Mouse (Mus musculus) forebrain, embryonic 16.5 days (tissue): ENCODE results near the gene Pdp2. TPM values are rescaled to one million over a fixed set of nuclear protein-coding genes. Genes with fewer than 3 reads are reported as not detected.

Experiments
- ATAC-seq: fragments of 200-750 bp; cut with Nextera tagmentation; 2 replicates; pipeline ENCODE4 v1.8.0; 2017; ENCODE audit warnings: mild to moderate bottlenecking, moderate library complexity
- H3K27ac ChIP-seq: fragments of 300-500 bp; sonication (generic); 2 replicates; pipeline ENCODE4 v1.5.1; 2014; ENCODE audit warnings: low read length, control low read depth
- H3K27me3 ChIP-seq: fragments of 300-500 bp; sonication (generic); replicated peaks from 2 replicates; pipeline ENCODE4 v1.6.1; 2014; ENCODE audit warnings: low read length; ENCODE audit not compliant: control insufficient read depth, insufficient read depth
- H3K36me3 ChIP-seq: fragments of 300-500 bp; sonication (generic); 2 replicates; pipeline ENCODE4 v1.6.1; 2014; ENCODE audit not compliant: control insufficient read depth, insufficient read depth
- H3K4me1 ChIP-seq: fragments of 300-500 bp; sonication (generic); replicated peaks from 2 replicates; pipeline ENCODE4 v1.6.1; 2014; ENCODE audit warnings: low read length; ENCODE audit not compliant: control insufficient read depth, insufficient read depth
- H3K4me2 ChIP-seq: fragments of 300-500 bp; sonication (generic); 2 replicates; pipeline ENCODE4 v1.6.1; 2014; ENCODE audit warnings: mild to moderate bottlenecking, low read length, control low read depth
- H3K4me3 ChIP-seq: fragments of 300-500 bp; sonication (generic); replicated peaks from 2 replicates; pipeline ENCODE4 v1.5.1; 2014; ENCODE audit warnings: mild to moderate bottlenecking, low read length, control low read depth
- H3K9ac ChIP-seq: fragments of 300-500 bp; sonication (generic); replicated peaks from 2 replicates; pipeline ENCODE4 v1.6.1; 2014; ENCODE audit warnings: low read depth, low read length, control low read depth
- H3K9me3 ChIP-seq: fragments of 300-500 bp; sonication (generic); 2 replicates; pipeline ENCODE4 v1.6.1; 2016; ENCODE audit warnings: low read length; ENCODE audit not compliant: control insufficient read depth
- WGBS: fragments of 180-500 bp; shearing (Covaris S2); extraction: QIAGEN DNeasy Blood & Tissue Kit; methylation state at CpG from one replicate; pipeline ENCODE4 v1.1.7; 2014; 5-methylcytosine and 5-hydroxymethylcytosine counted together
- polyA plus RNA-seq: library from polyadenylated mRNA; unstranded; fragments of >200 nt; fragmentation: Nextera tagmentation; extraction: Ambion mirVana; gene quantifications from 2 replicates; pipeline ENCODE4 v1.2.1, GENCODE M21; 2015

The Pdp2 gene
- polyA plus RNA-seq, 1 experiment from 2014 or later = 18.4 TPM

DNA sequence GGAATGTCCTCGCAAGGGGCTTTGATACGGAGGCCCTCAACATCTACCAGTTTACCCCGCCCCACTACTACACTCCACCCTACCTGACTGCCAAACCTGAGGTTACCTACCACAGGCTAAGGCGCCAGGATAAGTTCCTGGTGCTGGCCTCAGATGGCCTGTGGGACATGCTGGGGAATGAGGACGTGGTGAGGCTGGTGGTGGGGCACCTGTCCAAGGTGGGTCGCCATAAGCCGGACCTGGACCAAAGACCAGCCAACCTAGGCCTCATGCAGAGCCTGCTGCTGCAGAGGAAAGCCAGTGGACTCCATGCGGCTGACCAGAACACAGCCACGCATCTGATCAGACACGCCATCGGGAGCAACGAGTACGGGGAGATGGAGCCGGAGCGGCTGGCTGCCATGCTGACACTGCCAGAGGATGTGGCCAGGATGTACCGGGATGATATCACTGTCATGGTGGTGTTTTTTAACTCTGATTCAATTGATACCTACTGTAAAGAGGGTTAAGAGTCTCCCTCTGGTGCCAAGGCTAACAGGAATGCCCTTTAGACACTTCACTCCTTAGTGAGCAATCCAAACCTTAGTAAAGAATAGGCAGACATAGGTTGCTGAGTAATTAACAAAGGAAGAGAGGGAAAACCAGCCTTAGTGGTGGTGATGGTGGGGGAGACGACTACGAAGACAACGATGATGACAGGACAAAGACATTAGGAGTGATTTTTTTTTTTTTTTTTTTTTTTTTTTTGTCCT lies 3.5 kb downstream of the Pdp2 start:
- WGBS = 97% methylated on average over 19 of the region's 19 CpGs
- H3K4me1 ChIP-seq = peaks cover 13% of the 10 kb centered on the region
- H3K36me3 ChIP-seq = peaks cover 10% of the 10 kb centered on the region; the same call in 1 of the 2 replicates
- no peaks in the 10 kb centered on the region for H3K9me3 ChIP-seq
- no peaks in the 10 kb centered on the region for H3K27me3 ChIP-seq
- no peak overlapping the region for H3K4me2 ChIP-seq
- no peak overlapping the region for H3K27ac ChIP-seq
- H3K9ac ChIP-seq = no peak overlapping the region
- no peak overlapping the region for H3K4me3 ChIP-seq
- ATAC-seq = no peak

DNA sequence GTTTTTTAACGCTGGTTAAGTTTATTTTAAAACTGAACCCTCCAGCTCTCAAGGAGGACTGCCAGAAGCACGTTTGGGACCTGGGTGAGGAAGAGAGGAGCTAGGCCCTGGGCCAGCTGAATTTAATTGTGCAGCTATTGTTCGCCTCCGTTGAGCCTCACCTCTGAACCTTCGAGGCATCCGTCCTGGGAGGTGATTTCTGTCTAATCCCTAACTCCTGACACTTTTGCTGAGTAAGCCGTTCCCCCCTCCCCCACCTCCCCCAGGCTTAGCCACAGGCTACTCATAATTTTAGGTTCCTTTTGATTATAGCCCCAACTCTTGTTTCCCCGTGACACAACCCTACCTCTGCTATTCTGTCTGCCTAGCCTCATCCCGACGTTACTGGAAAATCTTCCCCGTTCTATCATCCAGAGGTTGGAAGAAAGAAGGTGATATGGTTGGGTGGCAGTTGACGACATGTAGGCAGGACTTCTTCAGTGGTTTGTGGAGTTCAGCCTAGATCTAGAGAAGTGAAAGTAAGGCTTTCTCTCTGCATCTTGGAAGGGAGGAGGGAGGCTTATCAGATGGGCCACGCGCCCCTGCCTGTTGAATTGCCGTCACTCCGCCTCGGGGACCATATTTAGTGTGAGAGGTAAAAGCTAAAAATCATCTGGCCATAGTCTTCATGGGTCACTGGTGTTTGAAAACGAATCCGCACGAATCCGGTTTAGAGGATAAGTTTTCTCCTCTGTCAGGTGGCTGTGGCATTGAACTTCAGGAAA lies 4.7 kb downstream of the Pdp2 start:
- Histone ChIP-seq H3K9me3 (no peaks in the 10 kb centered on the region), H3K4me1 (peaks cover 11% of the 10 kb centered on the region), H3K4me3 (no peak overlapping the region), H3K27ac (no peak overlapping the region), H3K36me3 (peaks cover 10% of the 10 kb centered on the region; the same call in 1 of the 2 replicates), H3K9ac (no peak overlapping the region), H3K4me2 (no peak overlapping the region), H3K27me3 (no peaks in the 10 kb centered on the region)
- 87% methylated on average over 21 of the region's 21 CpGs for WGBS
- ATAC-seq = no peak

DNA sequence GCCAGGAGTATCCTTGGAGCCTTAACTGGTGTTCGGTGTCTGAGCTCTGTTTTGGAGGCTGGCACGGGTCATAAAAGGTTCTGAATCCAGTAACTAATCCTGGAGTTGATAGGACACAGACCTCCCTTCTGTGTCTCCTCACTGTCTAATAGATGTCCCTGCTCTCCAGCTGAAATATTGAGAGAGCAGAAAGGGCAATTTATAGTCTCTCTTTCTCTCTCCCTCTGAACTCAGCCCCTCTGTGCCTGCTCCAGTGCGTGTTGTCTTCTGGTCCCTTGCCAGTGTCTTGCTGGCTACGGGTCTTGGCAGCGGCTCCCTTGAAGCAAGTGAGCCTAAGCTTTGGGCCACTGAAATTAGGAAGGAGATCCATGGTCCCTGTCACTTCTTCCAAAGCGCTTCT lies 6.4 kb downstream of the Pdp2 start:
- Histone ChIP-seq H3K4me1 (peaks cover 6% of the 10 kb centered on the region; the same call in 1 of the 2 replicates), H3K36me3 (peaks cover 10% of the 10 kb centered on the region; the same call in 1 of the 2 replicates), H3K9ac (no peak overlapping the region), H3K27ac (no peak overlapping the region), H3K4me2 (no peak overlapping the region), H3K4me3 (no peak overlapping the region), H3K9me3 (no peaks in the 10 kb centered on the region), H3K27me3 (0 out of 2 replicates have a peak, but pooled peaks cover 3% of the 10 kb centered on the region)
- ATAC-seq = no peak
- 67% methylated on average over 6 of the region's 6 CpGs for WGBS

DNA sequence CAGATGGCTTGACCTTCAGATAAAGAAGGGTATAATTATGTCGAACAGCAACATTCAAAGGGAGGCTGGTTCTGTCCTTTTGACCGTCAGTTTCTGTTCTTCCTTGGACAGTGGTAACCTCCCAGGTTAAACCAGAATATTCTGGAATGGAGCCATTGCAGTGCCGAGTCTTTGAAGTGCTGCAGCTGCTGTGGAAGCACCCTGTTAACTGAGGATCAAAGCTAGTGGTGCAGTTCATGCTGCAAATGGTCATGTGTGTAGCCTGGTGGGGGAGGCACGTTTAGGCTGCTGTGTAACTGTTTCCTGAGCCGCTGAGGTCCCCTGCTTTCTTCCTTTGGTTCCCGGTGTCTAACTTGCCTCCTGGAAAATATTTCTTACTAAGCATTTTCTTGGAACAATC lies 7.2 kb downstream of the Pdp2 start:
- H3K4me3 ChIP-seq = no peak overlapping the region
- 0 out of 2 replicates have a peak, but pooled peaks cover 3% of the 10 kb centered on the region for H3K27me3 ChIP-seq
- peaks cover 6% of the 10 kb centered on the region; the same call in 1 of the 2 replicates for H3K4me1 ChIP-seq
- no peak overlapping the region for H3K4me2 ChIP-seq
- peaks cover 10% of the 10 kb centered on the region; the same call in 1 of the 2 replicates for H3K36me3 ChIP-seq
- no peak for ATAC-seq
- WGBS = 59% methylated on average over 6 of the region's 6 CpGs
- H3K27ac ChIP-seq = no peak overlapping the region
- H3K9ac ChIP-seq = no peak overlapping the region
- H3K9me3 ChIP-seq = no peaks in the 10 kb centered on the region

DNA sequence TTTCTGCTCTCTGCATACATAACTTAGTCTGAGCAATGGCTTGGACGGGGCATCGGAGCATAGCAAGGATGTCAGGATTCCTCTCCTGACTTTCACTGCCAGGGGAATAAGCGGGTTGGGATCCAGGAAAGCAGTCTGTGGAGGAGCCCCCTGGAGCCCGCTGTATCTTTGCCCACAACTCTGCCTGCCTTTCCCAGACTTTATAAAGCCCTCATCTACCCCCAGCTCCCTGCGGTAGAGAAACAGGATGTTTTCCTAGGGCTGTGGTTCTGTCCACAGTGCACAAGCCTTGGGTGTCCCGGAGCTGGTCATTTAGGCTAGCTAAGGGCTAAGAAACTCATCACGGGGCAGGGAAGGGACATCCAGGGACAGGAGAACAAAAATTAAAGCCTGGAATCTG lies 10.1 kb downstream of the Pdp2 start:
- H3K27me3 ChIP-seq = 0 out of 2 replicates have a peak, but pooled peaks cover 3% of the 10 kb centered on the region
- H3K9ac ChIP-seq = no peak overlapping the region
- H3K27ac ChIP-seq = no peak overlapping the region
- no peak overlapping the region for H3K4me2 ChIP-seq
- H3K36me3 ChIP-seq = no peaks in the 10 kb centered on the region
- ATAC-seq = no peak
- 35% methylated on average over 7 of the region's 7 CpGs for WGBS
- peaks cover 6% of the 10 kb centered on the region; the same call in 1 of the 2 replicates for H3K4me1 ChIP-seq
- no peak overlapping the region for H3K4me3 ChIP-seq
- H3K9me3 ChIP-seq = no peaks in the 10 kb centered on the region

DNA sequence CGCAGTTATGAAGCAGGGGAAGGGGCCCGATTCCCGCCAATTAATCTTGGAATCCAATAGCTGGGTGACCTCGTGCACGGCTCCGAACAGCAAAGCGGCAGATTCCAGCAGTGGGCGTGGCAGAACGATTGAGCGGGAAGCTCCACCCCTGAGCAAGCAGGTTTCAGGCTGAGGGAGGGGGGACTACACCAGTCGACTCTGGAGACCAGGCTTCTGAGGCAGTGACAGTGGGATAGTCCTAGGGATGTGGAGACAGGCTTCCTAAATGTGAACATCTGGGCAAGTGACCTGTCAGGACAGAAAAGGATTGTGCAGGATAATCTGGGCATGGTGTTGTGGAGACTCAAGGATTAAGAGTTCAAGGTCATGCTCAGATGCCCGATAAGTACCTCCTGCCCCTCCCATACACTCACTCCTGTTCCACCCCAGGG lies 10.7 kb downstream of the Pdp2 start:
- Histone ChIP-seq H3K4me1 (peaks cover 6% of the 10 kb centered on the region; the same call in 1 of the 2 replicates), H3K4me3 (no peak overlapping the region), H3K9ac (no peak overlapping the region), H3K27me3 (0 out of 2 replicates have a peak, but pooled peaks cover 3% of the 10 kb centered on the region), H3K9me3 (no peaks in the 10 kb centered on the region), H3K4me2 (peak overlapping the region; percentile 35), H3K36me3 (no peaks in the 10 kb centered on the region), H3K27ac (no peak overlapping the region)
- peak; percentile 19; the same call in 1 of the 2 replicates for ATAC-seq
- WGBS = 3% methylated on average over 12 of the region's 12 CpGs

DNA sequence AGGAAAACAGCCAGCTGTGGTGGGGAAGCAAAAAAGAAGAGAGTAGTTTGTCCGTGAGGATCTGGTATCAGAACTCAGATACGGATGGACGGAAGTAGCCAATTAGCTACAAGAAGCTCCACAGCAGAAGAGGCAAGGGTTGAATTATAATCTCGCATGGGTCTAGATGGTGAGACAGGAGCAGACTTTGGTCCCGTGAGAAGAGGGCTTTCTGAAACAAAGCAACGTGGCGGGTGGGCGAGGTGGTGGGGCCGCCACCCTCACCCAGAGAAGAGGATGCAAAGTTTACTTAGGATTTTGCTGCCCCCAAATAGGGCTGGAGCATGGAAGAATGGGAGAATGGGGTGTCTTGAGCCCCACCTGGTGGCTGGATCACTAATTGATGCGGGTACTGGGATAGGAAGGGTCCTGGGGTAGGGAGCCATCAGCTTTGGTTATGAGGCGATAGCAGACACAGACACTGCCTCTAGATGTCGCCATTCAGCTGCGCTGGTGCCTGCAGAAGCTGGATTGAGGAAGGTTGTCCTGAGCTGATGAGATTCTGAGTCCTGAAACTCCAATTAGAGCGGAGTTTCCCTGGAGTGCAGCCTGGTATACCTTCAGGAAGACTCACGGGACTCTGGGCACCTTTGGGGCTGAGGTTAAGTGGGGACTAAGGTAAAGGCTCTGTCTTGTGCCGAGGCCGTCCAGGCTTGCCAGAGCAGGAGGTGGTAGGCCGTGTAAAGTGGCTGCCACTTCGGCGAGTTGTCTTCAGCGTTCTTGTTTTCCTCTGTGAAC lies 11.4 kb downstream of the Pdp2 start:
- H3K27me3 ChIP-seq = 0 out of 2 replicates have a peak, but pooled peaks cover 3% of the 10 kb centered on the region
- H3K36me3 ChIP-seq = no peaks in the 10 kb centered on the region
- H3K9me3 ChIP-seq = no peaks in the 10 kb centered on the region
- H3K9ac ChIP-seq = 0 out of 2 replicates have a peak overlapping the region, but pooled peaks have one; percentile 12
- H3K4me2 ChIP-seq = peak overlapping the region; percentile 44
- H3K4me1 ChIP-seq = peaks cover 5% of the 10 kb centered on the region; the same call in 1 of the 2 replicates
- H3K4me3 ChIP-seq = peak overlapping the region; percentile 17
- WGBS = 20% methylated on average over 21 of the region's 21 CpGs
- peak; percentile 96 for ATAC-seq
- no peak overlapping the region for H3K27ac ChIP-seq

DNA sequence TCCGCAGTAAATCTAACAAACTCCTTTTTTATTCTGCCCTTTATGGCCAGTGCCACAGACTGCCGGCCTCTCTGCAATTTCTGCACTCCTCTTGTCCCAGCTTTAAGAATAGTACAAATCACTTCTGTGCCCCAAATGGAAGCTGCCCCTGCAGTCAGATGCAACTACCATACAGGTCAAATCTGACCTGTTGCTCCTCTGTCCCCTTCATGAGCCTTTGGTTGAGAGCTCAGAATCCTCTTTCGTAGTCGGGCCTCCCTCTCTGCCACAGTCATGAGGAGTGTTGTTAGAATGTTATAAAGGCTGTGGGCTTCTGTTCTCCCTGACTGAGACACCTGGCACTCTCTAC lies 12.0 kb downstream of the Pdp2 start:
- Histone ChIP-seq H3K27me3 (0 out of 2 replicates have a peak, but pooled peaks cover 3% of the 10 kb centered on the region), H3K9ac (no peak overlapping the region), H3K27ac (no peak overlapping the region), H3K9me3 (no peaks in the 10 kb centered on the region), H3K36me3 (no peaks in the 10 kb centered on the region), H3K4me3 (no peak overlapping the region), H3K4me2 (no peak overlapping the region), H3K4me1 (0 out of 2 replicates have a peak, but pooled peaks cover 3% of the 10 kb centered on the region)
- 62% methylated on average over 4 of the region's 4 CpGs for WGBS
- no peak for ATAC-seq
